Mouse (Mus musculus): ENCODE measurements around the gene Hist1h2bb.

DNA sequence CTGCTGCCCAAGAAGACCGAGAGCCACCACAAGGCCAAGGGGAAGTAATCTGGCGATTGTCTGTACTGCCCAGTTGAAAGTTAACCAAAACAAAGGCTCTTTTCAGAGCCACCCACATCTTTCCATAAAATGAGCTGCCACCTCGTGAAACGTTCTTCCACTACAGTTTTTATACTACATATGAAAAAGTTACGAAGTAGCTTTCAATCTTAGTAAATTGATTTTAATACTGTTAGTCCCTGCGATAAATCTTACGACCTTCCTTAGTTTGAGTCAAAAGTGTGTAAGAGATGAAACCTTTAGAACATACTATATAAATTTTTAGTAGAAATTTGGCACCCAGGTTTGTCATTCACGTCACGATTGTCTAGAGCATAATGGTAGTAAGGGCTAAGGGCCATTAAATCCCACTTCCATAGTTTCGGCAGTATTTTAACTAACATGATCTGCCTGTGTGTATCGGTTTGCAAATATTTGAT lies 5.0 kb downstream of the Hist1h2bb start:
- no peak for TF ChIP-seq E2F4 (IDR thresholded peaks at IDR 0.05; ENCODE audit: insufficient replicate concordance, low read depth, low read length)
- TF ChIP-seq JUN (IDR thresholded peaks at IDR 0.05; ENCODE audit: insufficient read depth, low read depth, low read length), result no peak
